Mouse (Mus musculus) myocyte (in vitro differentiated cells): Measurements from ENCODE around the gene Stard13.

Experiments used
- CEBPB ChIP-seq: IDR thresholded peaks from 2 replicates; pipeline ENCODE4 v1.6.1; 2011; ENCODE audit warnings: mild to moderate bottlenecking, moderate library complexity; ENCODE audit not compliant: poor library complexity, insufficient read depth, severe bottlenecking
- MAX ChIP-seq: IDR thresholded peaks from one replicate; pipeline ENCODE4 v1.6.1; 2011; ENCODE audit warnings: low read depth, mild to moderate bottlenecking, control low read depth
- MYOD1 ChIP-seq, 3 experiments: IDR thresholded peaks; one replicate each; pipeline ENCODE4 v1.6.1; 2011; ENCODE audit warnings: control low read depth in 2 of 3, low read depth in 2 of 3, mild to moderate bottlenecking in 2 of 3, moderate library complexity in 1 of 3; ENCODE audit not compliant: insufficient read length in 2 of 3, control insufficient read depth in 1 of 3
- MYOG ChIP-seq, 3 experiments: IDR thresholded peaks; one replicate each; pipeline ENCODE4 v1.6.1; 2011; ENCODE audit warnings: control low read depth in 2 of 3, low read depth in 2 of 3, mild to moderate bottlenecking in 2 of 3; ENCODE audit not compliant: insufficient read length in 2 of 3, control insufficient read depth in 1 of 3, insufficient read depth in 1 of 3
- POLR2A ChIP-seq: IDR thresholded peaks from one replicate; pipeline ENCODE4 v1.6.1; 2011; ENCODE audit warnings: low read depth, mild to moderate bottlenecking, control low read depth, moderate library complexity; ENCODE audit not compliant: insufficient read length
- POLR2AphosphoS2 ChIP-seq: IDR thresholded peaks from one replicate; pipeline ENCODE4 v1.6.1; 2011; ENCODE audit warnings: low read depth, control low read depth; ENCODE audit not compliant: insufficient read length
- REST ChIP-seq: IDR thresholded peaks from one replicate; pipeline ENCODE4 v1.6.1; 2011; ENCODE audit warnings: mild to moderate bottlenecking, control low read depth, moderate library complexity; ENCODE audit not compliant: insufficient read depth, insufficient read length
- TCF12 ChIP-seq: IDR thresholded peaks from one replicate; pipeline ENCODE4 v1.6.1; 2011; ENCODE audit warnings: mild to moderate bottlenecking, control low read depth; ENCODE audit not compliant: poor library complexity, insufficient read depth, severe bottlenecking

DNA sequence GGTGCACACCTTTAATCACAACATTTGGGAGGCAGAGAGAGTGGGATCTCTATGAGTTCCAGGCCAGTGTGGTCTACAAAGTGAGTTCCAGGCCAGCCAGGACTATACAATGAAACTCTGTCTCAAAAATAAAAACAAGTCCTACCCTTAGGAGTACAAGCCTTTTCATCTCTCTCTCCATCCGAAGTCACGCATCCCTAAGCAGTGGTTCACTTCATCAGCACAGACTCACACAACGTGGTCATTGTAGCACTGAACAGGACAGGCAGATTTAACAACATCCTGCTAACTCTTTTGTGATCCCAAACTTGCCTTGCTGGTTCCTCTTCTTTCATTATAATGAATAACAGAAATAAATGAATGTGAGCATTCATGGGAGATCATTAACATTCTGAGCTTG is 32.4 kb downstream of the Stard13 start:
- no peak for TF ChIP-seq TCF12
- no peak for TF ChIP-seq MYOD1 (IDR thresholded peaks at IDR 0.05; ENCODE audit: control insufficient read depth in 1 of 3, insufficient read length in 2 of 3, low read depth in 2 of 3)
- TF ChIP-seq REST, result no peak
- TF ChIP-seq MAX, result no peak
- TF ChIP-seq POLR2AphosphoS2, result no peak
- TF ChIP-seq POLR2A, result no peak
- no peak for TF ChIP-seq CEBPB
- no peak for TF ChIP-seq MYOG (IDR thresholded peaks at IDR 0.05; ENCODE audit: control insufficient read depth in 1 of 3, insufficient read depth in 1 of 3, insufficient read length in 2 of 3, low read depth in 2 of 3)
